Mouse (Mus musculus): ENCODE results near the gene Tbx15. TPM values are rescaled to one million over a fixed set of nuclear protein-coding genes. Genes with fewer than 3 reads are reported as not detected.
"Not testable (repeated sequence)": the region's sequence is repeated elsewhere in the genome, so short reads cannot be mapped to it uniquely, and the experiment has no call there.

The Tbx15 gene
- total RNA-seq, 2 experiments from 2014 or later, result 0.13 to 0.33 TPM

- no peak for DNase-seq (ENCODE audit: low spot score in 2 of 2)
Measured at GRCm38 (mm10) chr3:99263471-99263903, 23.3 kb downstream of the Tbx15 start.

GRCm38 (mm10) chr3:99264695-99265094 lies 24.5 kb downstream of the Tbx15 start:
- no peak for DNase-seq (ENCODE audit: low spot score in 2 of 2)

GRCm38 (mm10) chr3:99266752-99267303 lies 26.6 kb downstream of the Tbx15 start:
- DNase-seq (ENCODE audit: low spot score in 2 of 2), result no peak

GRCm38 (mm10) chr3:99277973-99278580 lies 37.9 kb downstream of the Tbx15 start:
- no peak for DNase-seq (ENCODE audit: low spot score in 2 of 2)

- no peak for DNase-seq (ENCODE audit: low spot score in 2 of 2)
Measured at GRCm38 (mm10) chr3:99279718-99280117, 39.5 kb downstream of the Tbx15 start.

- no peak for DNase-seq (ENCODE audit: low spot score in 2 of 2)
Measured at GRCm38 (mm10) chr3:99281453-99281852, 41.3 kb downstream of the Tbx15 start.

- DNase-seq (ENCODE audit: low spot score in 2 of 2), result no peak
Measured at GRCm38 (mm10) chr3:99288302-99288701, 48.1 kb downstream of the Tbx15 start.

GRCm38 (mm10) chr3:99290064-99290702 lies 50.0 kb downstream of the Tbx15 start:
- no peak for DNase-seq (ENCODE audit: low spot score in 2 of 2)

- no peak for DNase-seq (ENCODE audit: low spot score in 2 of 2)
Measured at GRCm38 (mm10) chr3:99290878-99291277, 50.7 kb downstream of the Tbx15 start.

- no peak for DNase-seq (ENCODE audit: low spot score in 2 of 2)
Measured at GRCm38 (mm10) chr3:99291386-99291785, 51.2 kb downstream of the Tbx15 start.

GRCm38 (mm10) chr3:99292531-99292931 lies 52.4 kb downstream of the Tbx15 start:
- DNase-seq (ENCODE audit: low spot score in 2 of 2), result no peak

- DNase-seq (ENCODE audit: low spot score in 2 of 2), result not testable (repeated sequence)
Measured at GRCm38 (mm10) chr3:99294209-99294608, 54.0 kb downstream of the Tbx15 start.

- DNase-seq (ENCODE audit: low spot score in 2 of 2), result no peak
Measured at GRCm38 (mm10) chr3:99295301-99295700, 55.1 kb downstream of the Tbx15 start.

- no peak for DNase-seq (ENCODE audit: low spot score in 2 of 2)
Measured at GRCm38 (mm10) chr3:99296186-99296585, 56.0 kb downstream of the Tbx15 start.

GRCm38 (mm10) chr3:99300846-99301245 lies 60.7 kb downstream of the Tbx15 start:
- no peak for DNase-seq (ENCODE audit: low spot score in 2 of 2)

GRCm38 (mm10) chr3:99310877-99311276 lies 70.7 kb downstream of the Tbx15 start:
- DNase-seq (ENCODE audit: low spot score in 2 of 2), result no peak

GRCm38 (mm10) chr3:99311943-99312635 lies 71.9 kb downstream of the Tbx15 start:
- no peak for DNase-seq (ENCODE audit: low spot score in 2 of 2)

GRCm38 (mm10) chr3:99322345-99322744 lies 82.2 kb downstream of the Tbx15 start:
- DNase-seq (ENCODE audit: low spot score in 2 of 2), result no peak

GRCm38 (mm10) chr3:99329316-99329715 lies 89.1 kb downstream of the Tbx15 start:
- DNase-seq (ENCODE audit: low spot score in 2 of 2), result peak; percentile 19 to 22

- DNase-seq (ENCODE audit: low spot score in 2 of 2), result no peak
Measured at GRCm38 (mm10) chr3:99331086-99331485, 90.9 kb downstream of the Tbx15 start.

GRCm38 (mm10) chr3:99336866-99337265 lies 96.7 kb downstream of the Tbx15 start:
- no peak for DNase-seq (ENCODE audit: low spot score in 2 of 2)

- no peak for DNase-seq (ENCODE audit: low spot score in 2 of 2)
Measured at GRCm38 (mm10) chr3:99338756-99339155, 98.6 kb downstream of the Tbx15 start.

All from adrenal gland, adult 18-20 months (tissue).